Mouse (Mus musculus) induced T-regulatory cell, adult 2 months (primary cell): ENCODE measurements at regions not wholly inside any gene's neighbourhood (a gene's known extent, or its start where the extent isn't known, plus 50 kb on each side); places are given as distances from the start of the nearest gene placed in this dataset.

ENCODE experiments used
- DNase-seq: peaks from one replicate; pipeline ENCODE4 v3.0.0-alpha.2; 2012; ENCODE audit warnings: low read depth

- DNase-seq, result no peak
Measured at GRCm38 (mm10) chr11:111843728-111844258, 777.8 kb downstream of the Kcnj2 start.

GRCm38 (mm10) chr11:111844382-111845027 is 778.5 kb downstream of the Kcnj2 start:
- DNase-seq, result no peak

- DNase-seq, result no peak
Measured at GRCm38 (mm10) chr11:111857288-111857687, 791.3 kb downstream of the Kcnj2 start.

- DNase-seq, result no peak
Measured at GRCm38 (mm10) chr11:111858111-111858510, 792.1 kb downstream of the Kcnj2 start.

DNA sequence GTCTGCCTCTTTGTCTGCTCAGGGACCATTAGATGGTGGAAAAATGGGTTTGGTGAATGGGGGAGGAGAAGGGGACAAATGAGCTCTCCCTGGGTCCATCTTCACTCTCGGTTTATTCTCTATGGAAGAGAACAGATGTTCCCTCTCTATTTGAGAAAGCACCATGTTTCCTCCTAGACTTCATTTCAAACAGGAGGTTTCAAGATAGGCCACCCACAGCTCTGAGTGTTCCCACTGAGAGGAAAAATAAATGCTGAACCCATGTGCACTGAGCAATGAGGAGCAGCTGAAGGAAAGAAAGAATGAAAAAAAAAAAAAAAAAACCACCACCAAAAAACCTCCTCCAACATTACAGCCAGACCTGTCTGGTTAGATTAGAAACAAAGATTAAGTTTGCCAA is 799.2 kb downstream of the Kcnj2 start:
- DNase-seq, result no peak

DNA sequence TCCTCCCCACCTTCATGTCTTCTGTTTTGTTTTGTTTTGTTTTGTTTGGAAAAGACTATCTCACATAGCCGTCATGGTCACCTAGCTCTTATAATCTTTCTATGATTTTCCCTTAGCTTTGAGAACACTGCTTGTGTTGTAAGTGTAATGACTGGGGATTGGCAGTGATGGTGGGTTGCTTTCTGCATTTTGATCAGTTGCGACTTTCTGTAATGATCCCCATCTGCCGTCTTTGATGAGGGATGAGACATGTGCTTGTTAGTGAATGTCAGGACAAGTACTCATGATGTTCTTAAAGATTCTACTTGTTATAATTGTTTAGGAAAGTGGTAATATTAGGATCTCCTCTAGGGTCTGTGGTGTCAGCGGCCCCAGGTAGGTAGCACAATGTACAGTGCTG is 809.4 kb downstream of the Kcnj2 start:
- no peak for DNase-seq

- no peak for DNase-seq
Measured at GRCm38 (mm10) chr11:111880146-111880545, 814.2 kb downstream of the Kcnj2 start.

DNA sequence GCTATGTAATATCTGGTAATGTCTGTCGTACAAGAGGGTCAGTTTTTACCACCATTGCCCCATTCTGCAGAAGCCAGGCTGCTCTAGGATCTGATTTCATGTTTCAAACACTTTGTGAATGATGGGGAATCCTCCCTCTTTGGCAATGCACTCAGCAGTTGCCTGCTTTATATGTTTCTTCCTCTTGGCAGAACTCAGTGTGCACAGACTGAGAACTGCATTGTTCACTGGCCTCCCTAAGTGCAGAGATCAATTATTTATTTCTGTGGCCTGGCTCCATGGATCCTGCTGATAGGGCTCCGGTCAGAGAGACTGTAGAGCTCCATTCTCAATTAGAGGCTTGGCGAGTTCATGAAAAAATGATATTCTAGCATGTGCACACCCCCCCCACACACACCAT is 824.1 kb downstream of the Kcnj2 start:
- no peak for DNase-seq

DNA sequence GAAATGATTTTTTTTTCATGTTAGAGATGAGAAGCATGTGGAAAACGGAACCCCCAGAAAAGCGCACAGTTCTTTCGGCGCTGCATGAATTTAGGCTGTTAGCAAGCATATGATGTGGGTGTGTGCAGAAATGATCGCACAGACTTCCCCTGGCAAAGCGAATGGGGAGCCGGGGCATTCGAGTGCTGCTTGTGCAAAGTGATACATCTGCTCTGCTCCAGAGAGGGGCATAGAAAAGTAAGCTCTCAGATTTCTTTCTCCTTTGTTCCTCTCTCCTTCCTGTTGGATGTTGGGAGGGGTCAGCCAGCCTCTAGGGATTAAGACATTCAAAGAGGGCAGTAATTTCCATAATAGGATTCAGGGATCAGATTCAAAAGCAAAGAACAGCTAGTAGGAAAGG is 827.9 kb downstream of the Kcnj2 start:
- no peak for DNase-seq

GRCm38 (mm10) chr11:111895221-111896200 is 829.5 kb downstream of the Kcnj2 start:
- DNase-seq, result no peak

DNA sequence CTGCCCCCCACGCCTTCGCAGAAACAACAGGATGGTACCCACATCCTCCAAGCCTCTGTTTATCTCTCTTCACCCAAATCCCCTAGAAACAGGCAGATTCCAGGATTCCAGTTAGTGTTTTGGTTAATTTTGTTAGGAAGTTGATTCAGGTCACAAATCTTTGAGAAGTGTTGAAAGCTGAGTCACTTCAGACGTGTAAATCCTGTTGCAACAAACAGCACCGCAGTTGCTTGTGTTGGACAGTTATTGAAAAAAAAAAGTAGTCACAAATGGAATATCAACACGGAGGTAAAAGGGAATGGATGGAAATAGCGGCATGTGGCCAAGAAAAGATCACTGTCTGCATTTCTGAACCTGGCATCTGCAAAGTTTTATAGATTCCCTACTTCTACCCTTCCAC is 831.0 kb downstream of the Kcnj2 start:
- no peak for DNase-seq

DNA sequence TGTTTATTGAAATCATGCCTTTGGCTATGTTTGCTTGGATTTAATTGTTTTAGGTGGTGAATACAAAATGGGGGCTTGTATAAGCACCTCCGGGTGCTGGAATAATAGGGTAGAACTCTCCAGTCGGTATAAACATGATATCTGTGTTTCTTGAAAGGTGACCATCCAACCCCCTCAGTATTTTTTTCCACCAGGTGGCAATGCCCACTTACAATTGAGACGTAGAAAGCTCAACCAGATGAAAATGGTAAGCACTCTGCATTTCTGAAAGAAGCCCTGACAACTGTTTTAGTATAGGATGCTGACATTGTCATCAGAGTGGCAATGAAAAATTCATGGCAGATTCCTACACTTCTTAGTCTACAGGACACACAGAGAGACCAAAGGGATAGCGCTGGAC is 838.1 kb downstream of the Kcnj2 start:
- no peak for DNase-seq

GRCm38 (mm10) chr11:111913891-111914290 is 847.9 kb downstream of the Kcnj2 start:
- no peak for DNase-seq

- DNase-seq, result no peak
Measured at GRCm38 (mm10) chr11:111926336-111926735, 855.7 kb upstream of the Sox9 start.

- no peak for DNase-seq
Measured at GRCm38 (mm10) chr11:111929366-111929765, 852.7 kb upstream of the Sox9 start.

- no peak for DNase-seq
Measured at GRCm38 (mm10) chr11:111932052-111932451, 850.0 kb upstream of the Sox9 start.

GRCm38 (mm10) chr11:111944282-111944681 is 837.7 kb upstream of the Sox9 start:
- DNase-seq, result no peak

DNA sequence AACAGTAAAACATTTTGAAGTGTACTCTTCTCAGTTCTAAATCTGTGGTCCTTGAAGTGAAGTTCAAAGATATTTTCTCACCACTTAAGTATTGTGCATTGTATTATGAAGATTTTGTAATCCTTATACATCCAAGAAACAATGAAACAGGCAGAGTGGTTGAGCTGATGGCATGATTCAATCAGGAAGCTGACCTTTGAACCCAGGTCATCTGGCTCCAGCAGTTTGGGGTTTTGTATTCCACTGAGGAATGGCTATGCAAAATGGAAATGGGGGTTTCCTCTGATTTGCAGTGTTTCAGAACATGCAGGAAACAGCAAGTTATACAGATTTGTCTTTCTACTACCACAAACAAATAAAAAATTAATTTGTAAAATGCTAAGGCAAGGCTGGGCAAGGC is 836.2 kb upstream of the Sox9 start:
- DNase-seq, result no peak

GRCm38 (mm10) chr11:111947671-111948070 is 834.4 kb upstream of the Sox9 start:
- DNase-seq, result no peak

DNA sequence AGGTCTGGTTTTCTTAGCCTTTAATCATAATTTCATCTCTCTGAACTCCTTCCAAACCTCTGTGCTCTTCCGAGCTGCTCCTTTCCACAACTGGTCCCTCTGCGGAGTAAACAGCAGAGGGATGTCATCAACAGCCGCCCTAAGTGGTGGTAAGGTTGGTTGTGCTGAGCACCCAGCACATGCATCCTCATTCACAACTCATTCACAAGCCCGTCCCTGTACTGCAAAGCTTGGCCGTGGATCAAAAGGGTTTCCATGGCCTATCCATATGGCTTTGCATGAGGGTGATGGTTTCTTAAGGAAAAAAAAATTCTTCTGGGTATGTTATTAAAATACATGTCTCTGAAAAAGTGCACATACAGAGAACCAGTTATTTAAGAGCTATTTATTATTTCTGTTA is 828.6 kb upstream of the Sox9 start:
- no peak for DNase-seq

DNA sequence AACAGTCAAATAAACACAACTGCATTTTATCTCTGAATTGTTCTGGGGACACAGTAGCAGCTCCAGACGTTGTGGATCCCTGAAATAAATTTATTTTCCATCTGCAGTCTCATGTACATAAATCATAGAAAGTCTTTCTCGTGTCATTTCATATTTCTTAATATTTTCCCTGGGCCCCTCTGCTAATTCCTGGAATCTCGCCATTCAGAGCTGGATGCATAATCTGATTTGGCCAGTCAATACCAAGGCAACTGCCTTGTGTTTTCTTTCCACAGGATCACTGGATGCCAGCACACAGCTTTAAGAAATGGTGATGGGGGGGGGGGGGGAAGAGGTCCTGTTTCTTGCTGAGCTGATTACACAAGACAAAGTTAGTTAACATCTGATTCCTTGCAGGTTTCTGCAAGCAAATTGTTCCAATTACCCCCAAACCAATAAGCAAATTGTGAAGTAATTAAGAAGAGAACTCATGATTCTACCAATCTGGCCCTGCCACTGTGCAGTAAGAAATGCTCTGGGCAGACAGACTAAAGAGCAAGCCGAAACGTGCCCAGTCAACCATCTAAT is 824.2 kb upstream of the Sox9 start:
- DNase-seq, result no peak

DNA sequence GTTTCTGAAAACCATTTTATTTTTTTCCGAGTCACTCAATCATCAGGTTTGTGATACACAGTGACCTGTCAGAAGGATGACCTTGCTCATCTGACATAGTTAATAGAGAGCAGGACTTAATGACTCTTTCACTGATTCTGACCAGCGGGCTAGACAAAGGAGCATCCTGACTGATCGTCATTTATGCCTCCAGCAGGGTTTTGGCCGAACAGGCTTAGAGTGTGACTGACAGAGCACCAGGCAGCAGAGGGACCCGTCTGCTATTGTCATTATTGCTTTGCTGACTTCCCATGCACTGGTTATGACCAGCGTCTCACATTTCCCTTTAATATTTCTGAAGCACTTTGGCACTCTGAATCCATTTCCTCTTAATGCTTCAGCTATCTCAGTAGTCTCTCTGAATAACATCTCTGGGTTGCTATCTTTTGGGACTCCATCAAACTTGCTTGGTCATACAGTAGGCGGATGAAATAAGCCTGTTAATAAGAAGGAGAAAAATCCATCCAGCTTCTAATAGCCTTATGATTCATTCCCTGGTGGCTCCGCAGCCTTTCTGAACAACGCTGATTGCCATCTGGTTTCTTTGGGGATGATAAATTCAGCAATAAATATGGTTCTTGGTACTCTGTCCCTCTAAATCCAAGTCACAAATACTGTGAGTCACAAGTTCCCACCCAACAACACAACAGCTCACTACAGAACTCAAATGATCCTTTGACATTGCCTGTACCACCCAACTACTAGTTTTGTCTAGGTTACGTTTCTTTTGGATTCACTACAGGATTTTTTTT is 820.8 kb upstream of the Sox9 start:
- no peak for DNase-seq
